In the genomic region with DNA sequence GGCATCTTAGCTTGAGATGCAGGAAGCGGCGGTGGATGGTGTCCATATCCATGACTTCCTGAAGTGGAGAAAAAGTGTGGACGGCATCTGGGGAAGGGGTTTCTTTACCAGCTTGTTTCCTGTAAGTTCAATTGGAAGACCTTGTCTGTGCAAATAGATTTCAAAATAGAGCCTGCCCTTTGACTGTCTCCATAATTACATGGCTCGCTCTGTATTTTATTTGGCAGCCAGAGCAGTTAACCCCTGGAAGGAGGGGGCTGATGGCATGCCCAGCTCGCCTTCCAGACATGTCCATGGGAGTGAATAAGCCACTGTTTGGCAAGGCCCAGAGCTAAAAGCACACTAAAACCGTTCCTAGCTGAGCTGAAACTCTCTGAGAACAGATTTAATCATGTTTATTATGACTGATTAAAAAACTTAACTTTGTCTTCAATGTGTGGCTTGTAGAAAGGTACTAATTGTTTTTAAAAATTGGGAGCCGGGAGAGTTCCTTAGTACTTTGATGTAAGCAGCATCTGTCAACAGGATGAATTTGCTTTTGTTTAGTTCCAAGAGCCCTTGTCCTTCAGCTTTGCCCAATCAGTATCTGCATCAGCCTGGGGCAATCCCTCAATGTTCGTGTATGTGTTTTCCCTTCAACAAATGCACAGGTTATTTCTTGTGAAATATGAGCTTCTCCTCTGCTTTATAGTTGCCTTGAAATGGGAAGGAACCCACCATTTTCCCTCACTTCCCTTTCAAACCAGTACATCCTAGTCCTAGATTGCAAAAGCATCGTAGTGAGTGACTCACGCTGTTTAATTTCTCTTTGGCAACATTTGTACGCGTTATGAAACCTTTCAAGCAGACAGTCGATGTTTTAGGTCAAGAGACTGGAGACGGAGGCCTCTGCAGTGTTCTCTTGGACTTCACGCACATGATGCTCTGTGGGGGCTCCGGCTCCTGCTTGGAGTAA, we compare ENCODE assay signal across 12 mouse cellular contexts. TPM values are rescaled to one million over a fixed set of nuclear protein-coding genes. Genes with fewer than 3 reads are reported as not detected.
DNase-seq lines count a peak whose midpoint lies in the region; ATAC-seq and TF ChIP-seq lines count a peak whose summit lies in the region.
"Had no signal": no experiment of that assay in that cellular context is flagged by ENCODE, and none has a peak within 500 bp of the region (broad histone marks: within the 10 kb centered on the region; RNA-seq: fewer than 3 reads in every experiment).

No protein-coding gene starts in this region.

- H3K79me2 ChIP-seq in liver, adult 2 months (ENCODE audit: control insufficient read depth, insufficient read depth, low read length): peaks cover 2% of the 10 kb centered on the region; the same call in 1 of the 2 replicates

- H3K4me1 ChIP-seq in liver, adult 2 months (ENCODE audit: control insufficient read depth, insufficient read depth, low read length): peaks cover 17% of the 10 kb centered on the region
- H3K4me1 ChIP-seq in liver, embryonic 11.5 days (replicated peaks; ENCODE audit: control insufficient read depth, insufficient read depth, low read length): no peaks in the 10 kb centered on the region
- peaks cover 2% of the 10 kb centered on the region; the same call in 1 of the 2 replicates for H3K4me1 ChIP-seq in embryonic fibroblast, embryonic 13.5 days (ENCODE audit: control insufficient read depth, insufficient read depth, low read length)

- no peak for TF ChIP-seq CTCF in liver, adult 2 months (IDR thresholded peaks at IDR 0.05; ENCODE audit: low read depth, low read length)
- no peak for TF ChIP-seq CTCF in embryonic fibroblast, embryonic 13.5 days (IDR thresholded peaks at IDR 0.05; ENCODE audit: borderline replicate concordance, insufficient read depth, low read length)

- H3K4me2 ChIP-seq in liver, embryonic 11.5 days: no peak overlapping the region
- H3K4me2 ChIP-seq: lung, embryonic 15.5 days had no signal

- H3K9ac ChIP-seq in liver, adult 2 months (ENCODE audit: low read depth, low read length): peak overlapping the region; percentile 57; the same call in 1 of the 2 replicates
- no peak overlapping the region for H3K9ac ChIP-seq in liver, embryonic 11.5 days (ENCODE audit: low read depth, low read length)
- H3K9ac ChIP-seq: lung, embryonic 15.5 days had no signal

- no peaks in the 10 kb centered on the region for H3K27me3 ChIP-seq in liver, adult 2 months (ENCODE audit: control insufficient read depth, insufficient read depth, low read length)
- H3K27me3 ChIP-seq in liver, embryonic 11.5 days (replicated peaks; ENCODE audit: control insufficient read depth, insufficient read depth, low read length): no peaks in the 10 kb centered on the region
- H3K27me3 ChIP-seq: lung, embryonic 15.5 days had no signal

- TF ChIP-seq POLR2A in liver, adult 2 months (IDR thresholded peaks at IDR 0.05; ENCODE audit: extremely low read depth, insufficient read depth, low read length): no peak
- no peak for TF ChIP-seq POLR2A in embryonic fibroblast, embryonic 13.5 days (IDR thresholded peaks at IDR 0.05; ENCODE audit: low read depth, low read length)

- peak overlapping the region; percentile 42; the same call in 1 of the 2 replicates for H3K4me3 ChIP-seq in liver, adult 2 months (ENCODE audit: insufficient read depth, low read depth, low read length)
- no peak overlapping the region for H3K4me3 ChIP-seq in liver, embryonic 11.5 days (ENCODE audit: low read depth, low read length)
- H3K4me3 ChIP-seq in embryonic fibroblast, embryonic 13.5 days (ENCODE audit: insufficient read depth, low read length): no peak overlapping the region
- H3K4me3 ChIP-seq: lung, embryonic 15.5 days had no signal

- no peaks in the 10 kb centered on the region for H3K9me3 ChIP-seq in liver, embryonic 11.5 days (ENCODE audit: control insufficient read depth, low read length)
- H3K9me3 ChIP-seq: lung, embryonic 15.5 days had no signal

- peak overlapping the region; percentile 84 for H3K27ac ChIP-seq in liver, adult 2 months (replicated peaks; ENCODE audit: insufficient read depth, low read depth, low read length)
- H3K27ac ChIP-seq in liver, embryonic 11.5 days (ENCODE audit: low read depth, low read length): no peak overlapping the region
- H3K27ac ChIP-seq in embryonic fibroblast, embryonic 13.5 days (ENCODE audit: insufficient read depth, low read length): peak overlapping the region; percentile 89
- H3K27ac ChIP-seq: lung, embryonic 15.5 days had no signal

- H3K36me3 ChIP-seq in liver, adult 2 months (ENCODE audit: control insufficient read depth, insufficient read depth, low read length): no peaks in the 10 kb centered on the region
- no peaks in the 10 kb centered on the region for H3K36me3 ChIP-seq in liver, embryonic 11.5 days (ENCODE audit: control insufficient read depth, insufficient read depth, low read length)
- H3K36me3 ChIP-seq: lung, embryonic 15.5 days had no signal

- ATAC-seq in liver, embryonic 11.5 days (replicated peaks; ENCODE audit: low FRiP score): no peak
- peak; percentile 94 for ATAC-seq in megakaryocyte progenitor cell, adult 5-6 weeks (replicated peaks; ENCODE audit: poor library complexity)

- WGBS in liver, adult 2 months: 21% methylated on average over 16 of the region's 16 CpGs
- 77% methylated on average over 16 of the region's 16 CpGs for WGBS in liver, embryonic 11.5 days

- DNase-seq in liver, adult 2 months (ENCODE audit: extremely low read depth, low read depth, low spot score): peak; percentile 93
- DNase-seq in liver, embryonic 11.5 days (ENCODE audit: low spot score): no peak
- peak; percentile 42 for DNase-seq in adrenal gland, adult 8-10 months
- DNase-seq in gastrocnemius, postnatal 10 days: no peak
- DNase-seq in right cerebral cortex, adult 2 months (ENCODE audit: low spot score in 2 of 2): no peak
- DNase-seq: cerebellum, adult 11 months; kidney, postnatal 4 days; right cerebral cortex, postnatal 4 days had no signal

RNA-seq across cellular contexts. Expression of a gene that starts 28.4 kb away (rescaled TPM):
- total RNA-seq in liver, adult 2 months (2014; rRNA removed): not detected in 2 replicates
- polyA plus RNA-seq in liver, adult 2 months (2012; rRNA removed): not detected in 2 replicates
- 1.1 and 2.2 TPM in 2 replicates for polyA plus RNA-seq in liver, embryonic 11.5 days (2014; fragmentation: Nextera tagmentation; extraction: Ambion mirVana)
- total RNA-seq in adrenal gland, adult 8-10 months (2022): under 1 TPM; 0.24 to 0.61 (median 0.42) TPM
- 1.9 and 2.0 TPM in 2 replicates for polyA plus RNA-seq in embryonic fibroblast, embryonic 13.5 days (2011; ENCODE audit: insufficient read length, low read depth, missing spikeins)
- not detected in 2 replicates for total RNA-seq in megakaryocyte progenitor cell, adult 5-6 weeks (2015)
- not detected in 2 replicates for total RNA-seq in megakaryocyte progenitor cell, adult 5-6 weeks (2017)
- under 1 TPM; 0.23 to 0.54 TPM for total RNA-seq in gastrocnemius, postnatal 10 days (2021)
- total RNA-seq: hematopoietic stem cell, adult 5-6 weeks had no signal

RNA-seq across cellular contexts. Expression of a gene that starts 46.5 kb away (rescaled TPM):
- total RNA-seq in liver, adult 2 months (2014; rRNA removed): 29.2 and 35.0 TPM in 2 replicates
- 24.7 and 28.0 TPM in 2 replicates for polyA plus RNA-seq in liver, adult 2 months (2012; rRNA removed)
- 35.7 and 37.7 TPM in 2 replicates for polyA plus RNA-seq in liver, embryonic 11.5 days (2014; fragmentation: Nextera tagmentation; extraction: Ambion mirVana)
- 10 to 100 TPM; 29.7 to 44.5 (median 37.1) TPM for total RNA-seq in adrenal gland, adult 8-10 months (2022)
- polyA plus RNA-seq in embryonic fibroblast, embryonic 13.5 days (2011; ENCODE audit: insufficient read length, low read depth, missing spikeins): 25.3 and 37.1 TPM in 2 replicates
- total RNA-seq in megakaryocyte progenitor cell, adult 5-6 weeks (2015): 30.3 and 39.8 TPM in 2 replicates
- total RNA-seq in megakaryocyte progenitor cell, adult 5-6 weeks (2017): 21.3 and 24.7 TPM in 2 replicates
- total RNA-seq in gastrocnemius, postnatal 10 days (2021): 10 to 100 TPM; 22.6 to 26.1 TPM

RNA-seq across cellular contexts. Expression of a gene that starts 47.0 kb away (rescaled TPM):
- not detected in 2 replicates for total RNA-seq in liver, adult 2 months (2014; rRNA removed)
- polyA plus RNA-seq in liver, adult 2 months (2012; rRNA removed): not detected in 2 replicates
- polyA plus RNA-seq in liver, embryonic 11.5 days (2014; fragmentation: Nextera tagmentation; extraction: Ambion mirVana): 0.19 and 0.65 TPM in 2 replicates
- total RNA-seq in adrenal gland, adult 8-10 months (2022): under 1 TPM; 0.17 to 0.38 (median 0.19) TPM
- polyA plus RNA-seq in embryonic fibroblast, embryonic 13.5 days (2011; ENCODE audit: insufficient read length, low read depth, missing spikeins): 2.4 and 3.2 TPM in 2 replicates
- not detected in 2 replicates for total RNA-seq in megakaryocyte progenitor cell, adult 5-6 weeks (2015)
- not detected in 2 replicates for total RNA-seq in megakaryocyte progenitor cell, adult 5-6 weeks (2017)
- total RNA-seq in gastrocnemius, postnatal 10 days (2021): under 1 TPM in 1 of 2 experiments, not detected in 1; 0.09 TPM
- total RNA-seq: hematopoietic stem cell, adult 5-6 weeks had no signal

Comparison
In these comparisons a context has a peak if more than half of its experiments do, and no peak if none do; other contexts are left out.
1. DNase-seq: peak in liver, adult 2 months (single experiment) and adrenal gland, adult 8-10 months (single experiment); none in liver, embryonic 11.5 days (single experiment), gastrocnemius, postnatal 10 days (single experiment) and right cerebral cortex, adult 2 months (0 of 2).